Mouse (Mus musculus): ENCODE measurements around the gene Gm14698. TPM values are rescaled to one million over a fixed set of nuclear protein-coding genes. Genes with fewer than 3 reads are reported as not detected.
"Not testable (repeated sequence)": the region's sequence is repeated elsewhere in the genome, so short reads cannot be mapped to it uniquely, and the experiment has no call there.

Gm14698 gene
- 1 to 10 TPM in 2 of 4 experiments, under 1 TPM in 2; 0.23 to 1.9 (median 0.96) TPM for total RNA-seq (2022)

DNA sequence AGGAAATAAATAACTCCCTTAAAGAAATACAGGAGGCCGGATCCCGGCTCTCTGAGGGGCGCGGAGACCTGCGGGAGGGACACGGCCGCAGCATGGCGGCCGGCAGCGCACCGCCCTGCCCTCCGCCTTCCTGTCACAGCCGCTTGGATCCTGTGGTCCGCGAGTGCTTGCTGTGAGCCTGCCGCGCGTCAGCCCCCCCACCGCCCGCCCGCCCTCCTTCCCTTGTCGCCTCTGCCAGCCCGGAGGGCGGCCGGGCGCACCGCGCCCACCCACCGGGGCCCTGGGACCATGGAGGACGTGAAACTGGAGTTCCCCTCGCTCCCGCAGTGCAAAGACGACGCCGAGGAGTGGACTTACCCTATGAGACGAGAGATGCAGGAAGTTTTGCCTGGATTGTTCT lies at the start of gene Gm14698:
Gm14698 (plus strand) TSS at position 35 of the 400 bp plus-strand sequence.
- DNase-seq (ENCODE audit: low spot score in 2 of 2), result not testable (repeated sequence)

DNA sequence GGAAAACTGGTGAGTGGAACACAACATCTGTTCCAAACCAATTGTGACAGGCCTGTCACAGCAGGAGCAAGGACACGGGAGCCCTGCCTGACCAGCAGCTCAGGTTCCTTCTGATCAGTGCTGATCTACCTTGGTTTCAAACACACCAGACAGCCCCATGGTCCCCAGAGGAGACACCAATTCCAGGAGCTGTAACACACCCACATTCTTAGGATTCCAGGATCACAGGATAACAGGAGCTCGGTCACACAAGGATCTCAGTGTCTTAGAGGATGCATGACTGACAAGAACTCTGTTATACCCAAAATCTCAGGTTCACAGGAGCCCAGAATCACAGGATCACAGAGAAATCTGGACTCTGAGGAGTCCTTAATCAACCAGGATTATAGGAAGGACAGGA lies 444 bp upstream of the Gm14698 start:
- DNase-seq (ENCODE audit: low spot score in 2 of 2), result not testable (repeated sequence)

DNA sequence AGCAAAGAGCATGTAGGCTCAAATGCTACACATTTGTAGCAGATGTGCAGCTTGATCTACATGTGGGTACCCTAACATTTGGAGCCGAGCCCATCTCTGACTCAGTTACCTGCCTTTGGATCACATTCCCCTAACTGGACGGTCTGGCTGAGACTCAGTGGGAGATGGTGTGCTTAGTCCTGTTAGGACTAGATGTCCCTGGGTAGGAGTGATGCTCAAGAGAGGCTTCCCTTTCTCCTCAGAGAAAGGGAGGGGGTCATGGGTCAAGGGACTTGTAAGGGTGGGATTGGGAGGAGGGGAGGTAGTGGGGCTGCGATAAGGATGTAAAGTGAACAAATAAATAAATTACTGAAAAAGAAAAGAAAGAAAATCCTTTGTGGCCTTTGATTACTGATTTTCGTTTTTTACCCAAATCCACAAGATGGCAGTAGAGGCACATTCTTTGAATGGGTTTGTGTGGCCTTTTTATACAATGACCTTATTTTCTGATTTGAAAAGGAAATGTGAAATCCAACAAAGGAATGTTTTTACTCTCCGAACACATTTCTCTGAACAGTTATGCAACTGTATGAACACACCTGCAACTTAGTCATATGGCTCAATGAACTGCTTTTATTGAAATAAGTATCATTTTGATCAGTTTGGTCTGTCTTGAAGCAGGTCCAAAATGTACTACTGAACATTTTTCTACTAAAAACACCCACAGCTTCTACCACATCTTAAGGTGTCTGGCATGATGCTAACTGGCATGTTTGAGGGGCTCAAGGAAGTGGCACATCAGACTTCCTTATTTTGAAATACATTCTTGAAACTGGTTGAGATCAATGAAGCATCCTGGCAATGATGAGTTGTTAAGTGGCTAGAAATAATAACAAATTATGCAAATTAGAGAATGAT lies 18.9 kb downstream of the Gm14698 start:
- DNase-seq (ENCODE audit: low spot score in 2 of 2), result no peak

DNA sequence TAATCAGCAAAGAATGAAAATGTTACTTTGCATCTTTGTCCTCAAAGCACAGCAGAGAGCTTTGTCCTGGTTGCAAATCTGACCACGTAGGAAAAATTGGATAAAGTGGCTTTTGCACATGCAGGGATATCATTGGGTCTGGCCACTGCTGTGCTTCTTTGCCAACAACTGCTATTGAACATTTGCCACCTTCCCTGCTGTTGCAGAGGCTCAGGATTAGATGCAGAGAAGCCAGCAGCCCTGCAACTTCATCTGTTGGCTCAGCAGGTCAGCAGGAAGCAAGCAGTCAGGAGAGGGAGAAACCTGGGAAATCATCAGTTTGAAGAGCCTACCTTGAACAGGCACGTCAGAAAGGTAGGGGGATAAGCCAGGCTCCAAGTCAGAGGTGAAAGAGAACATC lies 44.3 kb downstream of the Gm14698 start:
- DNase-seq (ENCODE audit: low spot score in 2 of 2), result no peak

Other genes with a start within 250 kb of the Gm14698 start
- 10 to 100 TPM; 53.0 to 64.6 (median 57.8) TPM for gene Fmr1, start 142.6 kb upstream of the Gm14698 start, total RNA-seq (2022)
- under 1 TPM in 2 of 4 experiments, not detected in 2; 0.43 to 0.67 TPM for gene Fmr1nb, start 59.3 kb upstream of the Gm14698 start, total RNA-seq (2022)
- gene Gm6812, start 72.0 kb downstream of the Gm14698 start, total RNA-seq (2022), result not detected

All from layer of hippocampus, adult 8-10 months (tissue).